Comparison of ENCODE assay signal across 14 mouse cellular contexts in genomic region chr6:37705733-37706145, GRCm38 (mm10).
DNase-seq lines count a peak whose midpoint lies in the region; ATAC-seq and TF ChIP-seq lines count a peak whose summit lies in the region.
"Had no signal": no experiment of that assay in that cellular context is flagged by ENCODE, and none has a peak within 500 bp of the region (broad histone marks: within the 10 kb centered on the region; RNA-seq: fewer than 3 reads in every experiment).

No protein-coding gene starts in this region.

- intact Hi-C loops in left cerebral cortex, adult 2 months (cut with DNase I), result no loop called here

- WGBS in kidney, adult 2 months, result 49% methylated on average over 1 of the region's 1 CpGs

- H3K4me3 ChIP-seq in kidney, adult 2 months (ENCODE audit: insufficient read depth, low read depth, low read length), result no peak overlapping the region
- no peak overlapping the region for H3K4me3 ChIP-seq in left cerebral cortex, adult 2 months
- H3K4me3 ChIP-seq: embryonic facial prominence, embryonic 12.5 days; lung, embryonic 15.5 days had no signal

- DNase-seq in kidney, adult 2 months, result peak; percentile 86
- no peak for DNase-seq in kidney, adult 18-20 months
- peak; percentile 89 for DNase-seq in 3T3-L1 (ENCODE audit: low read depth, low spot score)
- peak; percentile 7 for DNase-seq in CD4-positive helper T cell, adult 2 months (ENCODE audit: low read depth, low spot score)
- DNase-seq in urinary bladder, postnatal 25 days (ENCODE audit: low spot score), result no peak
- DNase-seq in left cerebral cortex, adult 2 months (ENCODE audit: extremely low spot score in 1 of 2, low spot score in 2 of 2), result no peak
- DNase-seq in embryo, embryonic 11 days, result no peak
- DNase-seq: adrenal gland, adult 8-10 months; cerebellum, adult 11-12 months; left cerebral cortex, postnatal 4 days had no signal

- no peaks in the 10 kb centered on the region for H3K27me3 ChIP-seq in kidney, adult 2 months (replicated peaks; ENCODE audit: control insufficient read depth, insufficient read depth, low read length)
- H3K27me3 ChIP-seq: embryonic facial prominence, embryonic 12.5 days; lung, embryonic 15.5 days had no signal

- TF ChIP-seq CTCF in kidney, adult 2 months (conservative IDR thresholded peaks at IDR 0.05; ENCODE audit: insufficient read depth, insufficient read length, low read depth, low read length), result no peak
- no peak for TF ChIP-seq CTCF in left cerebral cortex, adult 2 months (IDR thresholded peaks at IDR 0.05)

- no peaks in the 10 kb centered on the region; the same call in 1 of the 2 replicates for H3K4me1 ChIP-seq in kidney, adult 2 months (ENCODE audit: control insufficient read depth, insufficient read depth, low read length)
- H3K4me1 ChIP-seq: embryonic facial prominence, embryonic 12.5 days; lung, embryonic 15.5 days had no signal

- peak overlapping the region; percentile 17; the same call in 1 of the 2 replicates for H3K27ac ChIP-seq in kidney, adult 2 months (ENCODE audit: insufficient read depth, low read depth, low read length)
- no peak overlapping the region for H3K27ac ChIP-seq in left cerebral cortex, adult 2 months
- H3K27ac ChIP-seq: embryonic facial prominence, embryonic 12.5 days; lung, embryonic 15.5 days had no signal

- peak; percentile 83 for ATAC-seq in inflammation-experienced regulatory T-cells, adult 6 months
- ATAC-seq: forebrain, embryonic 16.5 days had no signal

- no peaks in the 10 kb centered on the region for H3K36me3 ChIP-seq in kidney, adult 2 months (ENCODE audit: control insufficient read depth, insufficient read depth, low read length)
- H3K36me3 ChIP-seq: embryonic facial prominence, embryonic 12.5 days; lung, embryonic 15.5 days had no signal

- no peak for TF ChIP-seq POLR2A in kidney, adult 2 months (IDR thresholded peaks at IDR 0.05; ENCODE audit: low read depth, low read length)

Comparison
In these comparisons a context has a peak if more than half of its experiments do, and no peak if none do; other contexts are left out.
1. DNase-seq: peak in kidney, adult 2 months (single experiment), 3T3-L1 (single experiment) and CD4-positive helper T cell, adult 2 months (single experiment); none in kidney, adult 18-20 months (single experiment), urinary bladder, postnatal 25 days (single experiment), left cerebral cortex, adult 2 months (0 of 2) and embryo, embryonic 11 days (single experiment).